Mouse (Mus musculus): ENCODE measurements at regions not wholly inside any gene's neighbourhood (a gene's known extent, or its start where the extent isn't known, plus 50 kb on each side); places are given as distances from the start of the nearest gene placed in this dataset.
"Not testable (repeated sequence)": the region's sequence is repeated elsewhere in the genome, so short reads cannot be mapped to it uniquely, and the experiment has no call there.

DNA sequence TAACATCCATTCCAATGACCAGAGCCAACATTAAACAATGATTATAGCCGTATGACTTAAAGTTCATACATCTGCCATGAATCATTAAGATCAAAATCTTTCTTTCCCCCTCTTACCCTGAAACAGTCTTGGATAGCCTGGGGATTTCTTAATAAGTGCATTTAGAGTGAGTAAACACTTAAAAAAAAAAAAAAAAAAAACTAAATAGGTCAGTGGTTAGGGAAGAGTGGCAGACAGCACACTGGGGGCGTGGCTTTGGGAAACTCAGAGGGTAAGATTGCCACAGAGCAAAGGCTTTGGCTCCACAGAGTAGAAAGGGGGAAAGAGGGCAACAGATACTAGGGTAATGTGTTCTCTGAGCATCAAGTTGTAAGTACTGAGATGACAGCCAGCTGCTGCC is 382.3 kb downstream of the 1190002N15Rik start:
- Histone ChIP-seq H3K9ac (no peak overlapping the region), H3K9me3 (no peaks in the 10 kb centered on the region), H3K36me3 (no peaks in the 10 kb centered on the region), H3K4me3 (no peak overlapping the region), H3K27me3 (no peaks in the 10 kb centered on the region), H3K4me2 (replicated peaks) (no peak overlapping the region), H3K27ac (no peak overlapping the region), H3K4me1 (no peaks in the 10 kb centered on the region)
- ATAC-seq (ENCODE audit: insufficient number of reproducible peaks, insufficient read depth, low FRiP score, low TSS enrichment), result no peak
- 42% methylated on average over 2 of the region's 2 CpGs for WGBS

DNA sequence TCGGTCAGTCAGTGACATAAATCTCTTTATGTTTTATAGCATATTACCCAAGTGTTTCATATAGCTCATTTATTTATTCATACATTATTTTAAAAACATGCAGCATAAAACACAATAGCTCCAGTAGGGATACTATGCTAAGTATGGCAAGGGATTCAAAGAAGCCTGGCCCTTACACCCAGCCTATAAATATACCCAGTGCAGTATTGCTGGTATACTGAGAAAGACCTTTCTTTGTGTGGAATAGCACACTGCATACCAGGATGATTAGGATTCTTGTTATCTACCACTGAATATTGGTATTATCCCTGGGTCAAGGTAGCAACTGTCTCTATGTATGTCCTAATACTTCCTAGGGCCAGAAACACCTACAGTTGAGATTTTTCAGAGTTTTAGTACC is 389.4 kb downstream of the 1190002N15Rik start:
- H3K9me3 ChIP-seq, result no peaks in the 10 kb centered on the region
- H3K4me1 ChIP-seq, result no peaks in the 10 kb centered on the region
- no peak overlapping the region for H3K4me3 ChIP-seq
- no peaks in the 10 kb centered on the region for H3K27me3 ChIP-seq
- ATAC-seq (ENCODE audit: insufficient number of reproducible peaks, insufficient read depth, low FRiP score, low TSS enrichment), result no peak
- H3K9ac ChIP-seq, result no peak overlapping the region
- H3K27ac ChIP-seq, result no peak overlapping the region
- WGBS, result 90% methylated on average over 1 of the region's 1 CpGs
- no peaks in the 10 kb centered on the region for H3K36me3 ChIP-seq
- H3K4me2 ChIP-seq (replicated peaks), result no peak overlapping the region

DNA sequence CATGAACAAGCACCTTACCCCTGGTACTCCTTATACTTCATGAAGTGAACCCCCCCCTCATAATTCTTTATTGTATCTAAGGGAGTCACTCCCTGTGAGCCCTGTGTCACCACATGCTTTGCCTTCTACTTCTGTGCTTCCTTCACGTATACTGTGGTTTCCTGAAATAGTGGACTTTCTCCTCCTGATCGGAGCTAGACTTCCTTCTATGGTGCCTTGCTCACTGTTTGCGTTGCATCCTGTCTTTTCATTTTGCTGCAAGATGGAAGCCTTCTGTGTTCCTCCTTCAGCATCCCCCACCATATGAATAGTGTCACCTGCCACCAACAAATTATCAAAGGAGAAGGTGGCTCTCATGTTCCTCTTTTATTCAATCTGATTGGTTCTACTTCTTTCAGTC is 391.1 kb downstream of the 1190002N15Rik start:
- Histone ChIP-seq H3K4me2 (replicated peaks) (no peak overlapping the region), H3K4me3 (no peak overlapping the region), H3K9me3 (no peaks in the 10 kb centered on the region), H3K4me1 (no peaks in the 10 kb centered on the region), H3K9ac (no peak overlapping the region), H3K27me3 (no peaks in the 10 kb centered on the region), H3K36me3 (no peaks in the 10 kb centered on the region), H3K27ac (no peak overlapping the region)
- no peak for ATAC-seq (ENCODE audit: insufficient number of reproducible peaks, insufficient read depth, low FRiP score, low TSS enrichment)
- 91% methylated on average over 3 of the region's 3 CpGs for WGBS

DNA sequence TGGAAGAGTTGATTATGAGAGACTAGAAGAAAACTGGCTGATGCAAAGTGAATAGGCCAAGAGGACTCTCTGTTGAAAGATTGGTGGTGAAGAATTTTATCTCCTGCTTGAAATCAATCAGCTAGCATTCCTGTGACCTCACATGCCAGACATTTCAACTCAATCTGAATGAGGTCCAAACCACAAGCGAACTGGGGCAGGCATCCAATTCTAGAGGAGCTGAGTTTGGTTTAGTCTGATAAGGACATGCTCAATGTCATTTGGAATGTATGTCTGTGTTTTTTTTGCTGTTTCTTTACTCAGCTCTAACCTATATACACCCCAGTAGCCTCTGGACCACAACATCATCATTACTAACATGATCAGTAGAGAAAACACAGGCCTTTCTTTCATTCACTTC is 401.4 kb downstream of the 1190002N15Rik start:
- no peak overlapping the region for H3K27ac ChIP-seq
- no peak overlapping the region for H3K4me3 ChIP-seq
- H3K36me3 ChIP-seq, result no peaks in the 10 kb centered on the region
- no peaks in the 10 kb centered on the region for H3K4me1 ChIP-seq
- ATAC-seq (ENCODE audit: insufficient number of reproducible peaks, insufficient read depth, low FRiP score, low TSS enrichment), result no peak
- 71% methylated on average over 1 of the region's 1 CpGs for WGBS
- H3K9ac ChIP-seq, result no peak overlapping the region
- H3K9me3 ChIP-seq, result no peaks in the 10 kb centered on the region
- no peak overlapping the region for H3K4me2 ChIP-seq (replicated peaks)
- no peaks in the 10 kb centered on the region for H3K27me3 ChIP-seq

DNA sequence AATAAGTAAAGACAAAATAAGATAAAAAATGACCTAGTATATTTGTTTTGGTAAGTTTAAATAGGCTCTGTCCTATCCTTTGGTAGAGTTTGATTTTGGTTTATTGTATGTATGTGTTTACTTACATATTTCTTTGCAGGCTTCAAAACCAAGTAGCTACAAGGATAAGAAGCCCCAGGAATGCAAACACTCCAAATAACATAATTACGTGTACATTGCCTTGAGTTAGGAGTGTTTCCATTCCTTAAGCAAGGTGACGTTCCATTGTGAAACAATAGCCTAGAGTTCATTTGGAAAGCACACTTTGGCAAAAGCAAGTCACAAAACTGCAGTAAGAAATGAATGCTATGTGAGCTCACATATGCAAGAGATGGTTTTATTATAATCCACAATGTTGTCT is 404.2 kb downstream of the 1190002N15Rik start:
- Histone ChIP-seq H3K9ac (no peak overlapping the region), H3K9me3 (no peaks in the 10 kb centered on the region), H3K4me1 (no peaks in the 10 kb centered on the region), H3K4me2 (replicated peaks) (no peak overlapping the region), H3K27ac (no peak overlapping the region), H3K4me3 (no peak overlapping the region), H3K27me3 (no peaks in the 10 kb centered on the region), H3K36me3 (no peaks in the 10 kb centered on the region)
- 88% methylated on average over 2 of the region's 2 CpGs for WGBS
- ATAC-seq (ENCODE audit: insufficient number of reproducible peaks, insufficient read depth, low FRiP score, low TSS enrichment), result no peak

DNA sequence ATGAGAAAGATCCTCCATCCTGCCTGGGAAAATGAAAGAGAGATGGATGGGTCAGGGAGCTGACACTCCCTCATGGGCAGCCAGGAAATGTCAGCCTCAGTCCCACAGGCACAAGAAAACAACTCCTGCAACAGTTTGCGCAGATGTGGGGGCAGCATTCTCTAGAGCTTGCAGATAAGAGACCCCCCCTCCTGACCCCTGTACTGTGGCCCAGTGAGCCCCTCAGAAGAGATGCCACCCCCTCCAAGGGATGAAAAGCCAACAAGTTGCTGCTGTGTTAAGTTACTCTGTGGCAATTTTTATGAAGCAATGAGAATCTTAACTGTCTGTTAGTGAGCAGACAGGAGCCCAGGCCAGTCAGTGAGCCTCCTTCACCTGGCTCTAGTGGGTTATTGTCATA is 406.5 kb downstream of the 1190002N15Rik start:
- Histone ChIP-seq H3K9ac (no peak overlapping the region), H3K4me2 (replicated peaks) (no peak overlapping the region), H3K27me3 (no peaks in the 10 kb centered on the region), H3K4me1 (no peaks in the 10 kb centered on the region), H3K9me3 (no peaks in the 10 kb centered on the region), H3K4me3 (no peak overlapping the region), H3K36me3 (no peaks in the 10 kb centered on the region), H3K27ac (no peak overlapping the region)
- WGBS, result 76% methylated on average over 1 of the region's 1 CpGs
- ATAC-seq (ENCODE audit: insufficient number of reproducible peaks, insufficient read depth, low FRiP score, low TSS enrichment), result no peak

DNA sequence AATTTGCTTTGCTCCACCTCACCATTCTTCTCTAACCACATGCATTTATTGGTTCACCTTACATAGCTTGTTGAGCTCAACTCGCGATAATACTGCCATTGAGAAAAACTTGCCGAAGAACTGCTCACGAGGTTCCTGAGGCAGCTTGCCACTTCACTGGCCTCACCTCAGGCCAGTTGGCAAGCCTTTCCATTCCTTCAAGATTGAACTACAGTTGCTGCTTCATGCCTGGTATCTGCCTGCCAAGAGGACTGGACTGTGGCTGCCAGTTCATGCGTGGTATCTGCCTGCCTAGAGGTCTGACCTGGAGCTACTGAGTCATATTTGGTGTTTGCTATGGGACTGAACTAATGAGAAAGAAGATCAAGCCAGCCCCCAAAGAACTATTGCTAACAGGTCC is 420.9 kb downstream of the 1190002N15Rik start:
- H3K4me3 ChIP-seq, result no peak overlapping the region
- H3K27ac ChIP-seq, result no peak overlapping the region
- no peak for ATAC-seq (ENCODE audit: insufficient number of reproducible peaks, insufficient read depth, low FRiP score, low TSS enrichment)
- H3K9ac ChIP-seq, result no peak overlapping the region
- H3K36me3 ChIP-seq, result no peaks in the 10 kb centered on the region
- 90% methylated on average over 5 of the region's 5 CpGs for WGBS
- no peaks in the 10 kb centered on the region for H3K9me3 ChIP-seq
- H3K4me1 ChIP-seq, result no peaks in the 10 kb centered on the region
- H3K4me2 ChIP-seq (replicated peaks), result no peak overlapping the region
- H3K27me3 ChIP-seq, result no peaks in the 10 kb centered on the region

DNA sequence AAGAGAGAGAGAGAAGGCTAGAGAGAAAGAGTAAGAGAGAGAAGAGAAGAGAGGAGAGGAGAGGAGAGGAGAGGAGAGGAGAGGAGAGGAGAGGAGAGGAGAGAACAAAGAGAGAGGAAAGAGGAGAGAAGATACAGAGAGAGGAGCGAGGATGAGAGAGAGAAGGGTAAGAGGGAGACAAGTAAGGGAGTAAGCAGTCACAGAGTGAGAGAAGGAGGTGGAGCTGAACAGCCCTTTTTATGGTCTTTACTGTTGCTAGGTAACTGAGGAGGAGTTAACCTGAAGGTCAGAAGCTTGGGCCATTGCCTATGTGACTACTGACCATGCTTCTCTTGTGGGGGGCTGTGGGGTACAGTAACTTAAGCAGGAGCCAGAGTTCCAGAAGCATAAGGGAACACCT is 430.2 kb downstream of the 1190002N15Rik start:
- ATAC-seq (ENCODE audit: insufficient number of reproducible peaks, insufficient read depth, low FRiP score, low TSS enrichment); H3K9ac ChIP-seq; H3K27ac ChIP-seq: not testable (repeated sequence)

DNA sequence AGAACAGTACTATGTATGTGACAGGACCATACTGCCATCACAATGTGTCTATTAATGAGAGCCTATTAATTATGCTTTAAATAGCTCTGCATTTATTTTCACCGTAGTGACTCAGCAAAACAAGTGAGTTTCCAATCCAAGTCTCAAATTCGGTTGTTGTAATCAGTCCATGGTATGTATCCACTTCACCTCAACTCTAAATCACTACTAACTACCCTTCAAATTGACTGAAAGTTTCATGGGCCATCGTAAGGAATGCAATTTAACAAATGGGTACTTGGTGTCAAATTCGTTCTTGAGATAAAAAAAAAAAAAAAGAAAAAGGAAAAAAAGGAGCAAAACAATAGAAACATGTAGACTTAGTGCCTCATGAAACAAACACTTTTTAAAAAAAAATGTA is 433.2 kb downstream of the 1190002N15Rik start:
- Histone ChIP-seq H3K27ac (no peak overlapping the region), H3K27me3 (no peaks in the 10 kb centered on the region), H3K4me2 (replicated peaks) (no peak overlapping the region), H3K4me3 (no peak overlapping the region), H3K9me3 (no peaks in the 10 kb centered on the region), H3K4me1 (no peaks in the 10 kb centered on the region), H3K9ac (no peak overlapping the region), H3K36me3 (no peaks in the 10 kb centered on the region)
- 82% methylated on average over 4 of the region's 4 CpGs for WGBS
- ATAC-seq (ENCODE audit: insufficient number of reproducible peaks, insufficient read depth, low FRiP score, low TSS enrichment), result no peak

More for the DNA sequence above, 430.2 kb downstream of the 1190002N15Rik start:
- WGBS, result 50% methylated on average over 1 of the region's 1 CpGs
- not testable (repeated sequence) for H3K4me3 ChIP-seq; H3K9me3 ChIP-seq; H3K4me2 ChIP-seq (replicated peaks); H3K36me3 ChIP-seq; H3K27me3 ChIP-seq; H3K4me1 ChIP-seq

DNA sequence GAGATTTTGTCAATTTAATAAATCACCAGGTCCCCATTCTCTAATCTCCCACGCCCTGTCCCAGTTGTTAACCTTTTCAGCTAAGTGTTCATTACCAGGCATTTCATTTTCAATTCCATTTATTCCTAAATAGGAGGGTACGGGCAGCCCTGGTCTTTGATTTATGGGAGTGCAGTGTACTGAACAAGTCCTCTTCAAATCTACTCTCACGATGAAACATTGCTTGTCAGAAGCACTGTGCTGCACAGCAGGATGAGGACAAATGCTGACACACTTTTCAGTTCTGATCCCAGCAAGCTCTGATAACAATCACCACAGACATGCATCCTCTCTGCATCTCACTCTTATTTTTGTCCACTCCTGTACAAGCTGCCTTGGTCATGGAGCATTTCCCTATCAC is 435.9 kb downstream of the 1190002N15Rik start:
- no peak overlapping the region for H3K4me3 ChIP-seq
- no peak overlapping the region for H3K4me2 ChIP-seq (replicated peaks)
- ATAC-seq (ENCODE audit: insufficient number of reproducible peaks, insufficient read depth, low FRiP score, low TSS enrichment), result no peak
- H3K36me3 ChIP-seq, result no peaks in the 10 kb centered on the region
- H3K9me3 ChIP-seq, result no peaks in the 10 kb centered on the region
- H3K27ac ChIP-seq, result no peak overlapping the region
- H3K27me3 ChIP-seq, result no peaks in the 10 kb centered on the region
- no peak overlapping the region for H3K9ac ChIP-seq
- H3K4me1 ChIP-seq, result no peaks in the 10 kb centered on the region
- WGBS, result 76% methylated on average over 3 of the region's 3 CpGs

DNA sequence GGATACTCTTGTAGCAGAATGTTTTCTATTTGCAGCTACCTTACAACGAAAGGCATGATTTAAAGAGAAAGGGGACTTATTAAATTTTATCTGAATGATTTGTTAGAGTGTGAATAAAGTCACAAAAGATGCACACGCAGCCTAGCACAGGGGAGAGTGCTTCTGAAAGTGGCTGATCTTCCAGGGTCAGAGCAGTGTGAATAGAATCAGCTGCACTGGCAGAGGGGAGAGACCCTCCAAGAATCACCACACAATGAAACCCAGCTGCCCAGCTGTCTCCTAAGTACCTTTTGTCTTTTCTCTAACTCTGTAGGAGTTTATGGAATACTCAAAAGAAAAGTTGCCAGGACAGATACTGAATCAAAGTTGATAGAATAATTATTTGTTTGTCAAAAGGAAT is 443.1 kb downstream of the 1190002N15Rik start:
- Histone ChIP-seq H3K4me1 (no peaks in the 10 kb centered on the region), H3K36me3 (no peaks in the 10 kb centered on the region), H3K9ac (no peak overlapping the region), H3K4me2 (replicated peaks) (no peak overlapping the region), H3K9me3 (no peaks in the 10 kb centered on the region), H3K4me3 (no peak overlapping the region), H3K27ac (no peak overlapping the region), H3K27me3 (no peaks in the 10 kb centered on the region)
- ATAC-seq (ENCODE audit: insufficient number of reproducible peaks, insufficient read depth, low FRiP score, low TSS enrichment), result no peak
- 71% methylated on average over 2 of the region's 2 CpGs for WGBS

DNA sequence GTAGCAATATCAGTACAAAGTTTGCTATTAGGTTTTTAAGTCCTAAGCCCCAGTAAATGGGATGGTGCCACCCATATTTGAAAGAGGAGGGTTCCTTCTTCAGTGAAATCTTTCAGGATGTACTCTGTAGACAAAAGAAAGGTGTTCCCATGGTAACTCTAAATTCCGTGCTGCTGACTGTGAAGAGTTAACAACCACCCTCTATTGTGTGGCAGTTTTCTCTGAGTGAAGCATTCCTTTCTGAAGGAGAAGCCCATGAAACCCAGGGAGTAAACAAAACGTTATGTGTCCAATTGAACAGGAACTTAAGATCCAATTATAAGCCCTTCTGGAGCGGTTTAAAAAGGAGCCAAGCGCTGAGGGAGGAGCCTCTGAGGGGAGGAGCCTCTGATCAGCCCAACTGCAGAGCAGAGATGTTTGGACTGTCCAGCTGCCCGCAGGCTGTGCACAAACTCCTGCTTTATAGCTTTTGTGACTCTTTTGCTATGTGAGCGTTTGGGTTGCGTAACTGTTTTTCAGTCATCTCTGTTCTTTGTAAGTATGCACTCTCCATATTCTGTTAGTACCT is 446.1 kb downstream of the 1190002N15Rik start:
- no peak for ATAC-seq (ENCODE audit: insufficient number of reproducible peaks, insufficient read depth, low FRiP score, low TSS enrichment)
- no peak overlapping the region for H3K4me2 ChIP-seq (replicated peaks)

DNA sequence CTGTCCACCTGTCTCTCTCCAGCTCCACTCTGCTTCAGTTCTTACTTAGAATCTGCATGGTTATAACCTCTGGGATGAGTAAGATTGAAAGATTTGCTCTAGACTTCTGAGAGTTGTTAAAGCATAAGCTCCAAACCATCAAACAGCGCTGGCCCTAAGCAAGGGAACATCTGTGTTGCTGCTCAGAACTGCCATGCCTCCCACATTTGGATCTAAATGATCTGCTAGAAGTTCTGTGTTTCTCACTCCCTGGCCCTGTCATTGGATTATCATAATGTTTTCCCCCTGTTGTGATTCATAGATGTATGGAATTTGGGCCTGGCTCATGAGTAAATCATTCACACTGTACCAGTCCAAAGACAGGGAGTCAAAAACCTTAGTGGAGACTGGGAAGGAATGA is 448.1 kb downstream of the 1190002N15Rik start:
- 83% methylated on average over 1 of the region's 1 CpGs for WGBS
- Histone ChIP-seq H3K4me1 (no peaks in the 10 kb centered on the region), H3K4me2 (replicated peaks) (no peak overlapping the region), H3K27ac (no peak overlapping the region), H3K4me3 (no peak overlapping the region), H3K9me3 (no peaks in the 10 kb centered on the region), H3K27me3 (no peaks in the 10 kb centered on the region), H3K9ac (no peak overlapping the region), H3K36me3 (no peaks in the 10 kb centered on the region)
- ATAC-seq (ENCODE audit: insufficient number of reproducible peaks, insufficient read depth, low FRiP score, low TSS enrichment), result no peak

More for the DNA sequence above, 446.1 kb downstream of the 1190002N15Rik start:
- H3K36me3 ChIP-seq, result no peaks in the 10 kb centered on the region
- H3K4me3 ChIP-seq, result no peak overlapping the region
- no peaks in the 10 kb centered on the region for H3K27me3 ChIP-seq
- no peaks in the 10 kb centered on the region for H3K4me1 ChIP-seq
- no peak overlapping the region for H3K27ac ChIP-seq
- H3K9me3 ChIP-seq, result no peaks in the 10 kb centered on the region
- H3K9ac ChIP-seq, result no peak overlapping the region
- 54% methylated on average over 7 of the region's 7 CpGs for WGBS

Measured in embryonic facial prominence, embryonic 12.5 days (tissue).